Mouse (Mus musculus) spleen, postnatal 14 days (tissue): ENCODE data around the gene Vmn2r30.
"Not testable (repeated sequence)": the region's sequence is repeated elsewhere in the genome, so short reads cannot be mapped to it uniquely, and the experiment has no call there.

Experiments used
- DNase-seq, 2 experiments: peaks; one replicate each; pipeline ENCODE4 v3.0.0; 2021 to 2022; ENCODE audit warnings: low spot score in 2 of 2

The Vmn2r30 gene

DNA sequence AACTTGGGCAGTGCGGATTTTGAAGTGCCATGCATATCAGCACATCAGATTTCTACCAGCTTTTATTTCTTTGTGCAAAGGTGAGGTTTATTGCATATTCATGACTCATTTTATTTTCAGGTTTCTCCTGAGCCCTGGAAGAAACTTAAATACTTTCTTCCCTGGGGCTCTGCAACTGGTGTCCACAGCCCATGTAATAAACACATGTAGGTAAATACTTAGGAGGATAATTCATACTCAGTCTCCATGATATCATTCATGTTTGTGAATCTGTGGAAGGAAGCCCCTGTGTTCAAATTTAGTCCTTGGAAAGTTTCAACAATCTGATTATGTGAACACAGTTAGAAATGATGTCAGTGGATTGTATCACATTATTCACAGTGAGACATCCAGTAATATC is at the start of gene Vmn2r30:
Vmn2r30 (minus strand) TSS at position 101 of the 400 bp plus-strand sequence.
- not testable (repeated sequence) for DNase-seq

DNA sequence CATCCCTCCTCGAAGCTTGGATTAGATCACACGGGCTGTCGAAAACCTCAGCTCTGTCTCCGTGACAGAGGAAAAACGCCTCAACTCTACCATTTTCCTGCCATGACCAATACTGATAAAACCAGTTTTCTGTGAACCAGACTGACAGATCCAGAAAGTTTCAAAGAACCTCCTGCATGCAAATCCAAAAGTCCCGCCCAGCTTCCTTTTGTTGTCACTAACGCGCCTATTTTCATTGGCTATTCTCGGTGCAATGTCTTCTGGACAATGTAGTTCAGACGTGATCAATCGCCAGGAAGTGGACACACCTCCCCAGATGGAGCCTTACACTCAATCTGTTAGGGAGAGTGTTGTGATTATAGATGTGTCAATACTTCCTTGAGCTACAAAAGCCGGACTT is 37.0 kb upstream of the Vmn2r30 start, which contains the start of gene Gm45783:
Gm45783 (minus strand) TSS at position 143 of the 400 bp plus-strand sequence.
- DNase-seq, result not testable (repeated sequence)

DNA sequence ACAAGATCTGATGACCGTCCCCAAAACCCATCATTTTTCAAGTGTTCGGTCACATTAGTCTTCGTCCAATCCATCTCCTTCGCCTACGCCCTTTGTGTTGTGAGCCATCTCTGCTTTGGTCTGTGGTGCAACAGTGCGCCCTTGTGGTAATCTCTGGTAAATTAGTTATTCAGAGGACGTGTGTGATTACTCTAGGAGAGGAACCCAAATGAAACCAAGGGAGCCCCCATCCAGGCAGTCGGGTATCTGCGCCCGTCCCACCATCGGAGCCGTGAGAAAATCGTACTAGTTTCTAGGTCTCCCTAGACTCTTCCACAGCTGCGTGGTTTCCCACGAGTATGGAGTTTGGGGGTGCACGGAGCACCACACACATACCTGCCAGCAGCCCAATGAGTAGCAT is 41.8 kb downstream of the Vmn2r30 start:
- peak in 1 of 2 experiments; percentile 33 for DNase-seq

DNA sequence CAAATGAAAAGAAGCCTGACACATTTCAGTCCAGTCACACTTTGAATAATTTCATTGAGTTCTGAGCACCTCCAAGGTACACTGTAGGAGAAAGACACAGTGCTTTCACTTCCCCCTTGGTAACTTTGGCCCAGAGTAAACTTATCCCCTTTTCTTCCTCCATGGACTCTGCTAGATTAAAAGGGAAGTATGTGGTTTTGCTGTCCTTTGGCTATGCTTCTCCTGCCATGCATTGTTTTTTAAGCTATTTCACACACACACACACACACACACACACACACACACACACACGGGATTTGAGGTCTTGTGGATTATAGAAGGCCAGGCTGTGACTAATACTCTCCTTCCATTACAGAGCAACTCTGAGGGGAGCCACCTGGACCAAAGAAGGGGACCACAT is 56.0 kb downstream of the Vmn2r30 start:
- no peak for DNase-seq

GRCm38 (mm10) chr7:7277966-7278567 is 59.3 kb downstream of the Vmn2r30 start, which contains the start of gene Gm45844:
Gene Gm45844, minus strand, starts transcription at chr7:7278289.
- DNase-seq, result peak; percentile 70 to 75

GRCm38 (mm10) chr7:7277556-7277955 is 59.9 kb downstream of the Vmn2r30 start:
- DNase-seq, result not testable (repeated sequence)
